Mouse (Mus musculus): Measurements from ENCODE around the gene Arhgap31. TPM values are rescaled to one million over a fixed set of nuclear protein-coding genes. Genes with fewer than 3 reads are reported as not detected.

Arhgap31 gene
- polyA plus RNA-seq (2016; fragmentation: Nextera tagmentation; extraction: Ambion mirVana): 8.7 and 10.1 TPM in 2 replicates

- peak within 1 kb of the TSS; percentile 92 for H3K4me2 ChIP-seq (replicated peaks)
- H3K9me3 ChIP-seq: no peaks in the 10 kb centered on the region
- H3K4me1 ChIP-seq: peaks cover 6% of the 10 kb centered on the region
- no peaks in the 10 kb centered on the region for H3K27me3 ChIP-seq (replicated peaks)
- ATAC-seq (ENCODE audit: low FRiP score, low read depth): peak; percentile 88
- under 1% methylated on average over 74 of the region's 74 CpGs for WGBS
- peak within 1 kb of the TSS; percentile 79 for H3K9ac ChIP-seq
- peak within 1 kb of the TSS; percentile 70 for H3K4me3 ChIP-seq
- no peaks in the 10 kb centered on the region for H3K36me3 ChIP-seq
- H3K27ac ChIP-seq: peak within 1 kb of the TSS; percentile 10; the same call in 1 of the 2 replicates
Observed at GRCm38 (mm10) chr16:38712581-38713403, at the start of gene Arhgap31. Gene Arhgap31 (minus strand): TSS chr16:38713274.

- peaks cover 10% of the 10 kb centered on the region for H3K36me3 ChIP-seq
- no peak overlapping the region for H3K4me2 ChIP-seq (replicated peaks)
- no peaks in the 10 kb centered on the region for H3K4me1 ChIP-seq
- H3K4me3 ChIP-seq: no peak overlapping the region
- H3K27ac ChIP-seq: no peak overlapping the region
- no peaks in the 10 kb centered on the region for H3K9me3 ChIP-seq
- no peak overlapping the region for H3K9ac ChIP-seq
- 92% methylated on average over 8 of the region's 8 CpGs for WGBS
- no peak for ATAC-seq (ENCODE audit: low FRiP score, low read depth)
- no peaks in the 10 kb centered on the region for H3K27me3 ChIP-seq (replicated peaks)
Observed at GRCm38 (mm10) chr16:38762401-38762800, 49.3 kb upstream of the Arhgap31 start.

GRCm38 (mm10) chr16:38761972-38762371 is 48.9 kb upstream of the Arhgap31 start:
- H3K4me2 ChIP-seq (replicated peaks): no peak overlapping the region
- no peak for ATAC-seq (ENCODE audit: low FRiP score, low read depth)
- no peaks in the 10 kb centered on the region for H3K4me1 ChIP-seq
- H3K36me3 ChIP-seq: peaks cover 10% of the 10 kb centered on the region
- no peaks in the 10 kb centered on the region for H3K9me3 ChIP-seq
- no peak overlapping the region for H3K9ac ChIP-seq
- no peaks in the 10 kb centered on the region for H3K27me3 ChIP-seq (replicated peaks)
- no peak overlapping the region for H3K4me3 ChIP-seq
- WGBS: 94% methylated on average over 5 of the region's 5 CpGs
- no peak overlapping the region for H3K27ac ChIP-seq

- Histone ChIP-seq H3K4me2 (replicated peaks) (no peak overlapping the region), H3K4me3 (no peak overlapping the region), H3K36me3 (peaks cover 10% of the 10 kb centered on the region), H3K27me3 (replicated peaks) (no peaks in the 10 kb centered on the region), H3K27ac (no peak overlapping the region), H3K4me1 (no peaks in the 10 kb centered on the region), H3K9ac (no peak overlapping the region), H3K9me3 (no peaks in the 10 kb centered on the region)
- ATAC-seq (ENCODE audit: low FRiP score, low read depth): no peak
- 82% methylated on average over 6 of the region's 6 CpGs for WGBS
Observed at GRCm38 (mm10) chr16:38760834-38761375, 47.8 kb upstream of the Arhgap31 start.

- ATAC-seq (ENCODE audit: low FRiP score, low read depth): no peak
- Histone ChIP-seq H3K9me3 (no peaks in the 10 kb centered on the region), H3K4me2 (replicated peaks) (no peak overlapping the region), H3K27ac (no peak overlapping the region), H3K4me1 (no peaks in the 10 kb centered on the region), H3K27me3 (replicated peaks) (no peaks in the 10 kb centered on the region), H3K36me3 (peaks cover 10% of the 10 kb centered on the region), H3K9ac (no peak overlapping the region), H3K4me3 (no peak overlapping the region)
- WGBS: 97% methylated on average over 5 of the region's 5 CpGs
Observed at GRCm38 (mm10) chr16:38760239-38760638, 47.2 kb upstream of the Arhgap31 start.

GRCm38 (mm10) chr16:38758104-38758861 is 45.2 kb upstream of the Arhgap31 start:
- Histone ChIP-seq H3K9ac (no peak overlapping the region), H3K9me3 (no peaks in the 10 kb centered on the region), H3K27ac (no peak overlapping the region), H3K4me1 (no peaks in the 10 kb centered on the region), H3K4me2 (replicated peaks) (no peak overlapping the region), H3K27me3 (replicated peaks) (no peaks in the 10 kb centered on the region), H3K4me3 (no peak overlapping the region), H3K36me3 (peaks cover 10% of the 10 kb centered on the region)
- 87% methylated on average over 12 of the region's 12 CpGs for WGBS
- no peak for ATAC-seq (ENCODE audit: low FRiP score, low read depth)

- Histone ChIP-seq H3K4me1 (no peaks in the 10 kb centered on the region), H3K4me2 (replicated peaks) (no peak overlapping the region), H3K9me3 (no peaks in the 10 kb centered on the region), H3K4me3 (no peak overlapping the region), H3K27ac (no peak overlapping the region), H3K27me3 (replicated peaks) (no peaks in the 10 kb centered on the region), H3K36me3 (peaks cover 10% of the 10 kb centered on the region), H3K9ac (no peak overlapping the region)
- no peak for ATAC-seq (ENCODE audit: low FRiP score, low read depth)
- WGBS: 94% methylated on average over 19 of the region's 19 CpGs
Observed at GRCm38 (mm10) chr16:38757626-38758025, 44.6 kb upstream of the Arhgap31 start.

GRCm38 (mm10) chr16:38756572-38756971 is 43.5 kb upstream of the Arhgap31 start:
- no peaks in the 10 kb centered on the region for H3K27me3 ChIP-seq (replicated peaks)
- H3K9ac ChIP-seq: no peak overlapping the region
- H3K4me3 ChIP-seq: no peak overlapping the region
- H3K4me2 ChIP-seq (replicated peaks): no peak overlapping the region
- WGBS: 74% methylated on average over 4 of the region's 4 CpGs
- H3K9me3 ChIP-seq: no peaks in the 10 kb centered on the region
- H3K36me3 ChIP-seq: peaks cover 10% of the 10 kb centered on the region
- ATAC-seq (ENCODE audit: low FRiP score, low read depth): no peak
- H3K27ac ChIP-seq: no peak overlapping the region
- no peaks in the 10 kb centered on the region for H3K4me1 ChIP-seq

- H3K4me1 ChIP-seq: no peaks in the 10 kb centered on the region
- no peak overlapping the region for H3K4me3 ChIP-seq
- no peak for ATAC-seq (ENCODE audit: low FRiP score, low read depth)
- H3K27ac ChIP-seq: no peak overlapping the region
- H3K27me3 ChIP-seq (replicated peaks): no peaks in the 10 kb centered on the region
- no peak overlapping the region for H3K9ac ChIP-seq
- H3K9me3 ChIP-seq: no peaks in the 10 kb centered on the region
- H3K4me2 ChIP-seq (replicated peaks): no peak overlapping the region
- H3K36me3 ChIP-seq: peaks cover 10% of the 10 kb centered on the region
- WGBS: 58% methylated on average over 5 of the region's 5 CpGs
Observed at GRCm38 (mm10) chr16:38756177-38756503, 43.1 kb upstream of the Arhgap31 start.

GRCm38 (mm10) chr16:38755452-38756176 is 42.5 kb upstream of the Arhgap31 start:
- H3K36me3 ChIP-seq: peaks cover 10% of the 10 kb centered on the region
- no peaks in the 10 kb centered on the region for H3K4me1 ChIP-seq
- no peak overlapping the region for H3K4me3 ChIP-seq
- H3K9me3 ChIP-seq: no peaks in the 10 kb centered on the region
- WGBS: 66% methylated on average over 7 of the region's 7 CpGs
- no peak overlapping the region for H3K4me2 ChIP-seq (replicated peaks)
- H3K27me3 ChIP-seq (replicated peaks): no peaks in the 10 kb centered on the region
- no peak overlapping the region for H3K9ac ChIP-seq
- no peak for ATAC-seq (ENCODE audit: low FRiP score, low read depth)
- H3K27ac ChIP-seq: no peak overlapping the region

- ATAC-seq (ENCODE audit: low FRiP score, low read depth): no peak
- H3K27ac ChIP-seq: no peak overlapping the region
- 66% methylated on average over 11 of the region's 11 CpGs for WGBS
Observed at GRCm38 (mm10) chr16:38753631-38754030, 40.6 kb upstream of the Arhgap31 start.

GRCm38 (mm10) chr16:38750803-38751202 is 37.7 kb upstream of the Arhgap31 start:
- H3K4me1 ChIP-seq: no peaks in the 10 kb centered on the region
- no peak overlapping the region for H3K4me3 ChIP-seq
- no peaks in the 10 kb centered on the region for H3K27me3 ChIP-seq (replicated peaks)
- H3K27ac ChIP-seq: no peak overlapping the region
- H3K9me3 ChIP-seq: no peaks in the 10 kb centered on the region
- no peak overlapping the region for H3K4me2 ChIP-seq (replicated peaks)
- no peaks in the 10 kb centered on the region for H3K36me3 ChIP-seq
- H3K9ac ChIP-seq: no peak overlapping the region
- ATAC-seq (ENCODE audit: low FRiP score, low read depth): no peak
- WGBS: 75% methylated on average over 6 of the region's 6 CpGs

More at GRCm38 (mm10) chr16:38753631-38754030, 40.6 kb upstream of the Arhgap31 start:
- Histone ChIP-seq H3K4me3 (no peak overlapping the region), H3K9ac (no peak overlapping the region), H3K36me3 (peaks cover 3% of the 10 kb centered on the region; the same call in 1 of the 2 replicates), H3K27me3 (replicated peaks) (no peaks in the 10 kb centered on the region), H3K4me2 (replicated peaks) (no peak overlapping the region), H3K9me3 (no peaks in the 10 kb centered on the region), H3K4me1 (no peaks in the 10 kb centered on the region)
